Mouse (Mus musculus): Measurements from ENCODE around the gene Frmd5. TPM values are rescaled to one million over a fixed set of nuclear protein-coding genes. Genes with fewer than 3 reads are reported as not detected.
"Not testable (repeated sequence)": the region's sequence is repeated elsewhere in the genome, so short reads cannot be mapped to it uniquely, and the experiment has no call there.

Frmd5 gene
- polyA plus RNA-seq, 1 experiment from 2014 or later, result 3.1 TPM

- H3K4me3 ChIP-seq (ENCODE audit: low read depth, low read length), result no peak overlapping the region
- ATAC-seq (no peak), DNase-seq (ENCODE audit: low spot score) (no peak)
- 38% methylated on average over 3 of the region's 3 CpGs for WGBS
- H3K36me3 ChIP-seq (ENCODE audit: insufficient read depth, low read length), result no peaks in the 10 kb centered on the region
- no peaks in the 10 kb centered on the region for H3K27me3 ChIP-seq (replicated peaks; ENCODE audit: insufficient read depth, low read length)
- no peak overlapping the region for H3K9ac ChIP-seq (replicated peaks; ENCODE audit: low read depth)
- no peaks in the 10 kb centered on the region for H3K4me1 ChIP-seq (ENCODE audit: insufficient read depth, low read depth, low read length)
- no peak for TF ChIP-seq CTCF (IDR thresholded peaks at IDR 0.05)
- no peak for TF ChIP-seq EP300 (IDR thresholded peaks at IDR 0.05)
- H3K4me2 ChIP-seq (replicated peaks; ENCODE audit: low read depth, low read length), result no peak overlapping the region
- H3K9me3 ChIP-seq (ENCODE audit: low read length), result no peaks in the 10 kb centered on the region
- no peak overlapping the region for H3K27ac ChIP-seq (ENCODE audit: low read length)
Measured at GRCm38 (mm10) chr2:121834926-121835325, 28.0 kb upstream of the Frmd5 start.

DNA sequence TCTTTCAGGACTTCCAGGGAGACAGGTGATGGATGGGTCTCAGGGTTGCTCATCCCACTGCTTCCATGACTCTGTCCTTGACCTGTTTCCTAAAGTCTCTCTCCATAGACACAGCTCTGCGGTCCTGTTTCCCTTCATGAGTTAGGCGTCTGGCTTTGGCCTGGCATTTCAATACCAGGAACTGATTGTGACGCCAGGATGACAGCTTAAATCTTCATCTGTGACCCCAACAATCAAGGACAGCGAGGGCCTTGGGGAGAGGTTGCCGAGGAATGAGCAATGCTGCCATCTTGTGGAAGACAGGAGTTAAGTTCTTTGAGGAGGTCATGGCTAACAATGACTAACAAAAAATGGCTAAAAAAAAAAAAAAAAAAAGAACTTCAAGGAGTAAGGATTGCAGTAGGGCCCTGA is 25.6 kb upstream of the Frmd5 start:
- TF ChIP-seq CTCF (IDR thresholded peaks at IDR 0.05), result peak; percentile 81
- TF ChIP-seq EP300 (IDR thresholded peaks at IDR 0.05), result no peak
- Histone ChIP-seq H3K4me2 (replicated peaks; ENCODE audit: low read depth, low read length) (no peak overlapping the region), H3K36me3 (ENCODE audit: insufficient read depth, low read length) (no peaks in the 10 kb centered on the region), H3K27me3 (replicated peaks; ENCODE audit: insufficient read depth, low read length) (no peaks in the 10 kb centered on the region), H3K27ac (ENCODE audit: low read length) (no peak overlapping the region), H3K9ac (replicated peaks; ENCODE audit: low read depth) (no peak overlapping the region), H3K9me3 (ENCODE audit: low read length) (no peaks in the 10 kb centered on the region), H3K4me3 (ENCODE audit: low read depth, low read length) (no peak overlapping the region), H3K4me1 (ENCODE audit: insufficient read depth, low read depth, low read length) (no peaks in the 10 kb centered on the region)
- 4% methylated on average over 5 of the region's 5 CpGs for WGBS
- DNase-seq (ENCODE audit: low spot score), result peak; percentile 86
- ATAC-seq, result peak; percentile 54

- Histone ChIP-seq H3K36me3 (ENCODE audit: insufficient read depth, low read length) (no peaks in the 10 kb centered on the region), H3K27me3 (replicated peaks; ENCODE audit: insufficient read depth, low read length) (no peaks in the 10 kb centered on the region), H3K4me1 (ENCODE audit: insufficient read depth, low read depth, low read length) (no peaks in the 10 kb centered on the region), H3K4me3 (ENCODE audit: low read depth, low read length) (no peak overlapping the region), H3K9ac (replicated peaks; ENCODE audit: low read depth) (no peak overlapping the region), H3K4me2 (replicated peaks; ENCODE audit: low read depth, low read length) (no peak overlapping the region), H3K9me3 (ENCODE audit: low read length) (no peaks in the 10 kb centered on the region), H3K27ac (ENCODE audit: low read length) (no peak overlapping the region)
- TF ChIP-seq EP300 (IDR thresholded peaks at IDR 0.05), result no peak
- no peak for TF ChIP-seq CTCF (IDR thresholded peaks at IDR 0.05)
- 86% methylated on average over 3 of the region's 3 CpGs for WGBS
- DNase-seq (ENCODE audit: low spot score) (no peak), ATAC-seq (no peak)
Measured at GRCm38 (mm10) chr2:121828411-121828810, 21.5 kb upstream of the Frmd5 start.

DNA sequence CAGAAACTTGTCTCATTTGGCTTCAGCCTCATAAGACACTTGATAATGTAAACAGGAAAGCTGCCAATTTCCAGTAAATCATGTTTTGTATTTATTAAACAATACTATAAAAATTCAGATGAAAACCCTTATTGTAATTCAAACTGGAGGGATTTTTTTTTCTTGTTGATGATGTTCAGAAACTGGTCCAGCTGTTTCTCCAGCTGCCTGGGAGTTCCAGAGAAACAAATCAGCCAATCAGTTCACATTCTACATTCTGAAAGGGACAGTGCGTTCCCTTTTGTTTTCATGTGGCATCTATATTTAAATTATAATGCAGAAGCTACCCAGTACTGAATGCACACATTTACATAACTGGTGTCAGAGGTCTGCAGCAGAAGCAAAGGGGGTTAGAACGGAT is 19.3 kb upstream of the Frmd5 start:
- DNase-seq (ENCODE audit: low spot score), result peak; percentile 77
- peak; percentile 54; the same call in 1 of the 2 replicates for ATAC-seq
- no peak overlapping the region for H3K4me3 ChIP-seq (ENCODE audit: low read depth, low read length)
- TF ChIP-seq CTCF (IDR thresholded peaks at IDR 0.05) (no peak), EP300 (IDR thresholded peaks at IDR 0.05) (no peak; the same call in 1 of the 2 replicates)
- H3K27me3 ChIP-seq (replicated peaks; ENCODE audit: insufficient read depth, low read length), result no peaks in the 10 kb centered on the region
- no peaks in the 10 kb centered on the region for H3K36me3 ChIP-seq (ENCODE audit: insufficient read depth, low read length)
- H3K27ac ChIP-seq (ENCODE audit: low read length), result no peak overlapping the region
- no peak overlapping the region for H3K4me2 ChIP-seq (replicated peaks; ENCODE audit: low read depth, low read length)
- H3K9me3 ChIP-seq (ENCODE audit: low read length), result no peaks in the 10 kb centered on the region
- H3K4me1 ChIP-seq (ENCODE audit: insufficient read depth, low read depth, low read length), result no peaks in the 10 kb centered on the region
- WGBS, result 48% methylated on average over 2 of the region's 2 CpGs
- no peak overlapping the region for H3K9ac ChIP-seq (replicated peaks; ENCODE audit: low read depth)

GRCm38 (mm10) chr2:121824653-121825052 is 17.8 kb upstream of the Frmd5 start:
- no peaks in the 10 kb centered on the region for H3K4me1 ChIP-seq (ENCODE audit: insufficient read depth, low read depth, low read length)
- DNase-seq (ENCODE audit: low spot score), result no peak
- ATAC-seq, result no peak
- no peak overlapping the region for H3K4me3 ChIP-seq (ENCODE audit: low read depth, low read length)
- TF ChIP-seq CTCF (IDR thresholded peaks at IDR 0.05) (no peak), EP300 (IDR thresholded peaks at IDR 0.05) (no peak)
- H3K36me3 ChIP-seq (ENCODE audit: insufficient read depth, low read length), result no peaks in the 10 kb centered on the region
- WGBS, result 53% methylated on average over 5 of the region's 5 CpGs
- H3K9ac ChIP-seq (replicated peaks; ENCODE audit: low read depth), result no peak overlapping the region
- H3K4me2 ChIP-seq (replicated peaks; ENCODE audit: low read depth, low read length), result no peak overlapping the region
- H3K27me3 ChIP-seq (replicated peaks; ENCODE audit: insufficient read depth, low read length), result no peaks in the 10 kb centered on the region
- no peaks in the 10 kb centered on the region for H3K9me3 ChIP-seq (ENCODE audit: low read length)
- H3K27ac ChIP-seq (ENCODE audit: low read length), result no peak overlapping the region

DNA sequence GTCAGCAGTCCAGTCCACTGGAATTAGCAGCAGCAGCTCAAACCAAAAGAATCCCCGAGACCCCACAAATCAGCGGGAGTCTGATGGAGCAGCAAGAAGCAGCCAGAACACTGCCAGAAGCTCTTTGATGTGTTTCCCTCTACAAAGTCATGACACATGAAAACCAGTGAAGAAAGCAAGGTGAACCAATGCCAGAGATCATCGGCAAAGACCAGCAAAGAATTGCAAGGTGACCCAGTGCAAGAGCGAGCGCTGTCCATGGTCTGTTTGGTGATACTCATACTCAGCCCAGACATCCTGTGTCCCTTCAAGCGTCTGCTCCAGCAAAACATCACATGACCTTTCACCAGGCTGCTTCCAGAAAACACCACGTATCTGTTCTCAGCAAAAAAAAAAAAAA is 14.9 kb upstream of the Frmd5 start:
- no peak overlapping the region for H3K4me2 ChIP-seq (replicated peaks; ENCODE audit: low read depth, low read length)
- no peaks in the 10 kb centered on the region for H3K36me3 ChIP-seq (ENCODE audit: insufficient read depth, low read length)
- TF ChIP-seq EP300 (IDR thresholded peaks at IDR 0.05) (no peak), CTCF (IDR thresholded peaks at IDR 0.05) (no peak)
- no peak overlapping the region for H3K4me3 ChIP-seq (ENCODE audit: low read depth, low read length)
- no peak overlapping the region for H3K9ac ChIP-seq (replicated peaks; ENCODE audit: low read depth)
- ATAC-seq (no peak), DNase-seq (ENCODE audit: low spot score) (no peak)
- H3K4me1 ChIP-seq (ENCODE audit: insufficient read depth, low read depth, low read length), result no peaks in the 10 kb centered on the region
- no peaks in the 10 kb centered on the region for H3K27me3 ChIP-seq (replicated peaks; ENCODE audit: insufficient read depth, low read length)
- 85% methylated on average over 7 of the region's 7 CpGs for WGBS
- H3K9me3 ChIP-seq (ENCODE audit: low read length), result no peaks in the 10 kb centered on the region
- no peak overlapping the region for H3K27ac ChIP-seq (ENCODE audit: low read length)

DNA sequence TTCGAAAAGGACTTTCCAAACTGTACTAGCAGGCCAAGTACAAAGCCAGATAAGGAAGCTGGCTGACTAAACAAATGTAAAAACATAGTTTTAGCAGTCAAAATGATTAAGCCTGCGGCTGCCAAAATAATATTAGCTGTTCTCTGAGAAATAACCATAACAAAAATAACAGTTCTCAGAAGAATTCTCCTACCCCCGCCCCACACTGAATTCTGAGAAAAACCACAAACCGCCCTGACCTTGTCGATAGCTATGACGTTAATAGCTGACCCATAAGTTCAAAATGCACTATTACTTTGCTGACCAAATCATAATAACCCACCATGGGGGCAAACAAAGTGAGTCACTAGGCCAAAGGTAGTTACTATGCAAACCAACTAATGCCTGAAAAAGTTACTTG is 4.0 kb upstream of the Frmd5 start:
- not testable (repeated sequence) for H3K4me2 ChIP-seq (replicated peaks; ENCODE audit: low read depth, low read length); ATAC-seq; H3K27ac ChIP-seq (ENCODE audit: low read length); H3K4me1 ChIP-seq (ENCODE audit: insufficient read depth, low read depth, low read length); H3K36me3 ChIP-seq (ENCODE audit: insufficient read depth, low read length); DNase-seq (ENCODE audit: low spot score); H3K4me3 ChIP-seq (ENCODE audit: low read depth, low read length); H3K9ac ChIP-seq (replicated peaks; ENCODE audit: low read depth); H3K9me3 ChIP-seq (ENCODE audit: low read length)
- 69% methylated on average over 6 of the region's 6 CpGs for WGBS
- H3K27me3 ChIP-seq (replicated peaks; ENCODE audit: insufficient read depth, low read length), result peaks cover 15% of the 10 kb centered on the region; the same call in 1 of the 2 replicates
